Mouse (Mus musculus): ENCODE results near the gene Olfr1193.
"Not testable (repeated sequence)": the region's sequence is repeated elsewhere in the genome, so short reads cannot be mapped to it uniquely, and the experiment has no call there.

Olfr1193 gene

DNA sequence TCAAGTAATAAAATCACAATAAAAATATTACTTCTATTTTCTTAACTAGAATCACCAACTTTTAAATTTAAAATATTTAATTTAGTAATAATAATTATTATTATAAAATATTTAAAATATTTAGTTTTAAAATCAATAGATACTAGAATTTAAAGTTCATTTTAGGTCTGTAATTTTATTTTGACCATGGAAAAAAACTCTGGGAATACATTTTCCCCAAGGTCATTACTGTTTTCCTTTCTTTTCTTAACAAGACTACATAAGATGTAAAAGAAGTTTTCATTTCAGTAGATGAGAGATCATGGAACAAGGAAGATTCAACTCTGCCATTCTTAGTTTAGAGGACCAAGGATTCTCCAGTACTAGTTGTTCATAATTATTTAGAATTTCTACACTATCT lies at the start of gene Olfr1193:
TSS of gene Olfr1193 (plus strand) at position 301 of the 400 bp plus-strand sequence.
- DNase-seq (ENCODE audit: extremely low read depth, low read depth, low spot score), result not testable (repeated sequence)

DNA sequence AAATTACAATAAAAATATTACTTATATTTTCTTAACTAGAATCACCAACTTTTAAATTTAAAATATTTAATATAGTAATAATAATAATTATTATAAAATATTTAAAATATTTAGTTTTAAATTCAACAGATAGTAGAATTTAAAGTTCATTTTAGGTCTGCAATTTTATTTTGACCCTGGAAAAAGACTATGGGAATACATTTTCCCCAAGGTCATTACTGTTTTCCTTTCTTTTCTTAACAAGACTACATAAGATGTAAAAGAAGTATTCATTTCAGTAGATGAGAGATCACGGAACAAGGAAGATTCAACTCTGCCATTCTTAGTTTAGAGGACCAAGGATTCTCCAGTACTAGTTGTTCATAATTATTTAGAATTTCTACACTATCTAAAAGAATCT lies 35.2 kb upstream of the Olfr1193 start, which contains the start of gene Olfr1191-ps1:
TSS of gene Olfr1191-ps1 (plus strand) at position 301 of the 400 bp plus-strand sequence.
- DNase-seq (ENCODE audit: extremely low read depth, low read depth, low spot score), result not testable (repeated sequence)

DNA sequence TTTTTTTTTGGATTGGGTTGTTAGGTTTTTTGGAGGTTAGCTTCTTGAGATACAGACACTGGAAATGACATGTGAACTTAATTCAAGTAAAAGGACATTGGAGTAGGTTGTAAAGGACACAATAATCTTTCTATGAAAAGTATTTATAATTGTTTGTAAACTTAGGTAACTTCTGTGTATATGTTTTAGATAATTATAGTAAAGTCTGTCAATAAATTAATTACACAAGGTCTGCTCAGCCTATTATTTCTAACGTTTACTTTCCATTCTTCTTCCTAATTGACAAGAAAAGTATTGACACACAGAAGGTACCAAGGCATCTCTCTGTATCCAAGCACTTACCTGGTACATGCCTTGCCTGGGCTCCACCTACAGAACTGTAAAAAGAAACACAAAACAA lies 27.2 kb upstream of the Olfr1193 start, which contains the start of gene Olfr1192-ps1:
TSS of gene Olfr1192-ps1 (plus strand) at position 301 of the 400 bp plus-strand sequence.
- no peak for DNase-seq (ENCODE audit: extremely low read depth, low read depth, low spot score)

DNA sequence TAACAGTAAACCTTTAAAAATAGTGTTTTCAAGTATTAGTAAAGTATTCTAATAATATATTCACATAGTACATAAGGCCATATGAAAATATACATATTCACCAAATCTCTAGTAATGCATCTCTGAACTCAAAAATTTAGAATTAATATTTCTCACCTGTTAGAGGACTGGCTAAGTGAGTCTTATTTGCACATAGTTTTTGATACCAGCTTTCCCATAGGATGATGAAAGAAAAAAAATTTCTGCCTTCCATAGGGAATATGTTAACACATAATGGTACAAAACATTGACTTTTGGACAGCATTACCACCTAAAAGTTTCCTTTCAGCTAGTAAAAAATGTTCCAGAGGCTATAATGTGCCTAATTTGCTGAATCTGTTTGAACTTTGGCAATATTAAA lies 13.7 kb downstream of the Olfr1193 start, which contains the start of gene Olfr1195:
TSS of gene Olfr1195 (minus strand) at position 101 of the 400 bp plus-strand sequence.
- DNase-seq (ENCODE audit: extremely low read depth, low read depth, low spot score), result no peak

DNA sequence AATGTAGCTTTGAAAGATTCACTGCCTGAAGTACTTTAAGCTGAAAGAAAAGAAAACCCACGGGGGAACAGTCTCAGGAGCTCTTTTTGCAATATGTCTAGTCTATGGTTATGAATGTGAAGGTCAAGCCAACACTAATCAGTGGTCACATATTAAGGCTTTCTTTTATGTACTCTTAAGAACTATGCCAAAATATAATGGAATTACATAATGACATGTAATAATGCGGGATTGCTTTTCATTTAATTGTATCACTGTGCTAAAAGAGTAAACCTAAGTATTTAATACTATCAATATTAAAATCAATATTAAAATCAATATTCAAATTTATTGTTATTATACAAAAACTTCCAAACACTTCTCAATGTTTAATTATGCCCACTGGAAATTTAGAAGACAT lies 29.1 kb downstream of the Olfr1193 start, which contains the start of gene Olfr1196:
TSS of gene Olfr1196 (minus strand) at position 101 of the 400 bp plus-strand sequence.
- no peak for DNase-seq (ENCODE audit: extremely low read depth, low read depth, low spot score)

All from fat pad, adult 2 months (tissue).